Mouse (Mus musculus): ENCODE measurements around the gene Olfr312. TPM values are rescaled to one million over a fixed set of nuclear protein-coding genes. Genes with fewer than 3 reads are reported as not detected.
"Not testable (repeated sequence)": the region's sequence is repeated elsewhere in the genome, so short reads cannot be mapped to it uniquely, and the experiment has no call there.

Gene Olfr312
- polyA plus RNA-seq (2016; fragmentation: Nextera tagmentation; extraction: Ambion mirVana): not detected in 2 replicates

DNA sequence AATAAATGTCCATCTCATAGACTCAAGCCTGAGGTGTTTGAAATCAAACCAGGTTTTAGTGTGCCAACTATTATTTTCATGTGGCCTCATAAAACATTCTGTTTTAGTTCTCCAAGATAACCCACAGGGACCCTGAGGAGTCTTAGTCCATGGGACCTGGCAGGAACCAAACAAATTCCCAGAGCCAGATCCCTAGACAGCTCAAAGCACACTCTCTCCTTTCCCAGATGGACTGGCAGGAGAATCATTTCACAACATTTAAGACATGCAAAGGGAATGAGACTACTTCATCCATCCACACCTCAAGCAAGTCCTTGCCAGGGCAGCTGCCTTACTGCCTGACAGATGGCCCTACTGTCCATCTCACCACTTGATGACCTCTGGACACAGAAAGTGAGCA is at the start of gene Olfr312:
Gene Olfr312, plus strand, starts transcription at position 301 of the 400 bp plus-strand sequence.
- H3K27me3 ChIP-seq (ENCODE audit: poor library complexity, severe bottlenecking); DNase-seq (ENCODE audit: extremely low spot score, low spot score); H3K27ac ChIP-seq; H3K9me3 ChIP-seq; H3K4me3 ChIP-seq; H3K4me1 ChIP-seq; H3K36me3 ChIP-seq (replicated peaks): not testable (repeated sequence)

- H3K27ac ChIP-seq: no peak within 1 kb of the TSS
- 90% methylated on average over 6 of the region's 6 CpGs for WGBS
Measured at GRCm38 (mm10) chr11:58782480-58783089, 46.5 kb upstream of the Olfr312 start, which contains the start of gene Olfr314. Gene Olfr314 (plus strand): TSS chr11:58782952.

DNA sequence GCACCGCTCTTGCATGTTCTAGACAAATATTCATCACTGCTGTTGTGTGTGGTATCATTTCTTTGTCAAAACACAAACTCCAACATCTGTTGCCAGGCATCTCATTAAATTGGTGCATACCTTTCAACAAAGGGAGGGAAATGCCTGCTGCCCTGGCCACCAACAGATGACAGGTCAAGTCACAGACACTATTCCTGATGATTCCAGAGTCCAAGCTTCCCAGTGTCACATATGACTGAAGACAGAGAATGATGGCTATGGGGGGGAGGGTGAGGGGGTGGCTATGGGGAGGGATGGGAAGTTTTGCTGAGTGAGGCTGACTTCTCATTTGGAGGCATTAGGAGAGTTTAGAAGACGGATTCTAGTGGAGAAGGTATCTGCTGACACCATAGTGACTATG is 44.9 kb upstream of the Olfr312 start:
- Histone ChIP-seq H3K9me3 (no peaks in the 10 kb centered on the region), H3K27me3 (ENCODE audit: poor library complexity, severe bottlenecking) (no peaks in the 10 kb centered on the region), H3K36me3 (replicated peaks) (no peaks in the 10 kb centered on the region), H3K27ac (no peak overlapping the region), H3K4me1 (0 out of 2 replicates have a peak, but pooled peaks cover under 1% of the 10 kb centered on the region), H3K4me3 (no peak overlapping the region)
- no peak for DNase-seq (ENCODE audit: extremely low spot score, low spot score)
- 92% methylated on average over 2 of the region's 2 CpGs for WGBS

More at GRCm38 (mm10) chr11:58782480-58783089, 46.5 kb upstream of the Olfr312 start, which contains the start of gene Olfr314:
- Histone ChIP-seq H3K4me3 (no peak within 1 kb of the TSS), H3K4me1 (no peaks in the 10 kb centered on the region), H3K9me3 (no peaks in the 10 kb centered on the region), H3K36me3 (replicated peaks) (no peaks in the 10 kb centered on the region), H3K27me3 (ENCODE audit: poor library complexity, severe bottlenecking) (no peaks in the 10 kb centered on the region)
- no peak for DNase-seq (ENCODE audit: extremely low spot score, low spot score)

GRCm38 (mm10) chr11:58787651-58788050 is 41.4 kb upstream of the Olfr312 start:
- no peaks in the 10 kb centered on the region for H3K9me3 ChIP-seq
- WGBS: 93% methylated on average over 10 of the region's 10 CpGs
- no peak for DNase-seq (ENCODE audit: extremely low spot score, low spot score)
- H3K4me3 ChIP-seq: no peak overlapping the region
- no peaks in the 10 kb centered on the region for H3K36me3 ChIP-seq (replicated peaks)
- 0 out of 2 replicates have a peak, but pooled peaks cover 8% of the 10 kb centered on the region for H3K4me1 ChIP-seq
- no peak overlapping the region for H3K27ac ChIP-seq
- H3K27me3 ChIP-seq (ENCODE audit: poor library complexity, severe bottlenecking): no peaks in the 10 kb centered on the region

DNA sequence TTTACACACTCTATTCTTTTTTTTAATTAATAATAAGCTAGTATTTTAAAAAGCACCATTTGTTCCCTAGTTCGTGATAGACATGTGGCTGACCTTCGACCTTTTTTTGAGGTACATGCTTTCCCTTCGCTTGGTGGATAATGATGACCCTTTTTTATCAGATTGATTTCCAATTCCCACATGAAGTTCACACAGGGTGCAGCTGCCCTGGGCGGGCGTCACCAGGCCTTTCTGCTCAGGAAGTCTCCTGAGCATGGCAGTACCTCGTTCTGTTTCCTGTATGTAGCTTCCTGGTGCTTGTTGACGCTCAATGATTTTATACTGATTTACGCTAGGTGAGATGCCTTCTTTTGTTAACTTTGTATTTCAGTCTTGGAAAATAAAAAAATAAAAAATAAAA is 40.7 kb upstream of the Olfr312 start:
- Histone ChIP-seq H3K4me3 (no peak overlapping the region), H3K4me1 (0 out of 2 replicates have a peak, but pooled peaks cover 8% of the 10 kb centered on the region), H3K27ac (no peak overlapping the region), H3K36me3 (replicated peaks) (no peaks in the 10 kb centered on the region), H3K9me3 (no peaks in the 10 kb centered on the region), H3K27me3 (ENCODE audit: poor library complexity, severe bottlenecking) (no peaks in the 10 kb centered on the region)
- DNase-seq (ENCODE audit: extremely low spot score, low spot score): no peak
- 91% methylated on average over 8 of the region's 8 CpGs for WGBS

DNA sequence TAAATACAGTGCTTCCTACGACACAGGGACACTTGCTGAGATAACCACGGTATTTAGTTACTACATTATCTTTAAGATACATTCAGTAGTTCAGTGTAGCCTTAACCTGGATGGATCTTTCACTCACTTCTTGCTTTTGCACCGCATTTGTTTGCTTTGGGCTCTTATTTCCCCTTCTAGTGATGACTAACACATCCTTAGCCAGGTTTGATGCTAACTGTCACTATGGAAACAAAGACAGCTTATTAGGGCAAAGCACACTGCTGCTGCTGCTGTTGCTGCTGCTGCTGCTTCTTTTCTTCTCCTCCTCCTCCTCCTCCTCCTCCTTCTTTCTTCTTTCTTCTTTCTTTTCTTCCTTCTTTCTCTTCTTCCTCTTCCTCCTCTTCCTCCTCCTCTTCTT is 39.5 kb upstream of the Olfr312 start:
- no peak for DNase-seq (ENCODE audit: extremely low spot score, low spot score)
- Histone ChIP-seq H3K36me3 (replicated peaks) (no peaks in the 10 kb centered on the region), H3K4me1 (0 out of 2 replicates have a peak, but pooled peaks cover 8% of the 10 kb centered on the region), H3K27me3 (ENCODE audit: poor library complexity, severe bottlenecking) (no peaks in the 10 kb centered on the region), H3K9me3 (no peaks in the 10 kb centered on the region), H3K4me3 (no peak overlapping the region), H3K27ac (no peak overlapping the region)
- 25% methylated on average over 3 of the region's 3 CpGs for WGBS

DNA sequence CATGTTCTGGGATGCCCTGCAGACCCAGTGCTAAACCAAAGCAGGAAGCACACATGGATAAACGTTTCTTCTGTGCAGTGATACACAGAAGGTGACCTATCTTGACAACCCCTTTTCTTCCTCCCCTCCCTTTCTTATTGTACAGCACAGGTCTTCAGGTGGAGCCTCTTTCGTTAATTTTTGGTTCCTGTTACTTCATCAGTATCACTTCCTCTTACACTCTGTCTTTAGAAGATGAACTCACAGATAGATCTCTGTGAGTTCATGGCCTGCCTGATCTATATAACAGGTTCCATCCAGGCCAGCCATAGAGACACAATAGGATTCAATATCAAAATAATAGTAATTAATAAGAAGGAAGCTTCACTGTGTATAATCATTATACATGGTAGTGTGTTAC is 39.0 kb upstream of the Olfr312 start:
- Histone ChIP-seq H3K4me1 (0 out of 2 replicates have a peak, but pooled peaks cover 8% of the 10 kb centered on the region), H3K4me3 (no peak overlapping the region), H3K36me3 (replicated peaks) (no peaks in the 10 kb centered on the region), H3K27me3 (ENCODE audit: poor library complexity, severe bottlenecking) (no peaks in the 10 kb centered on the region), H3K27ac (no peak overlapping the region), H3K9me3 (no peaks in the 10 kb centered on the region)
- WGBS: 64% methylated on average over 2 of the region's 2 CpGs
- no peak for DNase-seq (ENCODE audit: extremely low spot score, low spot score)

- Histone ChIP-seq H3K9me3 (no peaks in the 10 kb centered on the region), H3K4me1 (0 out of 2 replicates have a peak, but pooled peaks cover 8% of the 10 kb centered on the region), H3K27me3 (ENCODE audit: poor library complexity, severe bottlenecking) (no peaks in the 10 kb centered on the region), H3K27ac (no peak overlapping the region), H3K4me3 (no peak overlapping the region), H3K36me3 (replicated peaks) (no peaks in the 10 kb centered on the region)
- 90% methylated on average over 6 of the region's 6 CpGs for WGBS
- no peak for DNase-seq (ENCODE audit: extremely low spot score, low spot score)
Measured at GRCm38 (mm10) chr11:58790646-58791045, 38.4 kb upstream of the Olfr312 start.

GRCm38 (mm10) chr11:58795856-58796255 is 33.2 kb upstream of the Olfr312 start:
- Histone ChIP-seq H3K4me3 (no peak overlapping the region), H3K36me3 (replicated peaks) (no peaks in the 10 kb centered on the region), H3K9me3 (no peaks in the 10 kb centered on the region), H3K27me3 (ENCODE audit: poor library complexity, severe bottlenecking) (no peaks in the 10 kb centered on the region), H3K4me1 (no peaks in the 10 kb centered on the region), H3K27ac (no peak overlapping the region)
- DNase-seq (ENCODE audit: extremely low spot score, low spot score): no peak
- 90% methylated on average over 2 of the region's 2 CpGs for WGBS

GRCm38 (mm10) chr11:58796850-58797249 is 32.2 kb upstream of the Olfr312 start:
- DNase-seq (ENCODE audit: extremely low spot score, low spot score): no peak
- no peaks in the 10 kb centered on the region for H3K27me3 ChIP-seq (ENCODE audit: poor library complexity, severe bottlenecking)
- no peaks in the 10 kb centered on the region for H3K36me3 ChIP-seq (replicated peaks)
- 79% methylated on average over 7 of the region's 7 CpGs for WGBS
- peaks cover 9% of the 10 kb centered on the region for H3K4me1 ChIP-seq
- H3K4me3 ChIP-seq: no peak overlapping the region
- H3K27ac ChIP-seq: no peak overlapping the region
- H3K9me3 ChIP-seq: no peaks in the 10 kb centered on the region

GRCm38 (mm10) chr11:58799747-58800146 is 29.3 kb upstream of the Olfr312 start:
- WGBS: 80% methylated on average over 5 of the region's 5 CpGs
- Histone ChIP-seq H3K27me3 (ENCODE audit: poor library complexity, severe bottlenecking) (no peaks in the 10 kb centered on the region), H3K27ac (no peak overlapping the region), H3K9me3 (no peaks in the 10 kb centered on the region), H3K4me1 (peaks cover 17% of the 10 kb centered on the region), H3K4me3 (no peak overlapping the region), H3K36me3 (replicated peaks) (no peaks in the 10 kb centered on the region)
- DNase-seq (ENCODE audit: extremely low spot score, low spot score): no peak

- peaks cover 17% of the 10 kb centered on the region for H3K4me1 ChIP-seq
- H3K4me3 ChIP-seq: peak within 1 kb of the TSS; percentile 21; the same call in 1 of the 2 replicates
- 0 out of 2 replicates have a peak within 1 kb of the TSS, but pooled peaks have one; percentile 35 for H3K27ac ChIP-seq
- H3K9me3 ChIP-seq: no peaks in the 10 kb centered on the region
- DNase-seq (ENCODE audit: extremely low spot score, low spot score): peak; percentile 21
- H3K36me3 ChIP-seq (replicated peaks): no peaks in the 10 kb centered on the region
- WGBS: 35% methylated on average over 14 of the region's 14 CpGs
- H3K27me3 ChIP-seq (ENCODE audit: poor library complexity, severe bottlenecking): no peaks in the 10 kb centered on the region
Measured at GRCm38 (mm10) chr11:58801558-58802228, 27.3 kb upstream of the Olfr312 start, which contains the start of gene Fam183b. Gene Fam183b (minus strand): TSS chr11:58801960.

- H3K4me1 ChIP-seq: peaks cover 17% of the 10 kb centered on the region
- H3K4me3 ChIP-seq: no peak overlapping the region
- no peak for DNase-seq (ENCODE audit: extremely low spot score, low spot score)
- H3K27me3 ChIP-seq (ENCODE audit: poor library complexity, severe bottlenecking): no peaks in the 10 kb centered on the region
- H3K36me3 ChIP-seq (replicated peaks): no peaks in the 10 kb centered on the region
- no peak overlapping the region for H3K27ac ChIP-seq
- no peaks in the 10 kb centered on the region for H3K9me3 ChIP-seq
- WGBS: 87% methylated on average over 4 of the region's 4 CpGs
Measured at GRCm38 (mm10) chr11:58803871-58804270, 25.2 kb upstream of the Olfr312 start.

All from forebrain, embryonic 10.5 days (tissue).